Mouse (Mus musculus) spleen, embryonic (tissue): ENCODE measurements around the gene Gm5475.

Experiments used
- CTCF ChIA-PET: fragments of 350-600 bp; sonication (Branson Sonifier 250); formaldehyde crosslinking; loops from one replicate; lab custom pipeline; 2022; lab: Charles Lee

Gene Gm5475

DNA sequence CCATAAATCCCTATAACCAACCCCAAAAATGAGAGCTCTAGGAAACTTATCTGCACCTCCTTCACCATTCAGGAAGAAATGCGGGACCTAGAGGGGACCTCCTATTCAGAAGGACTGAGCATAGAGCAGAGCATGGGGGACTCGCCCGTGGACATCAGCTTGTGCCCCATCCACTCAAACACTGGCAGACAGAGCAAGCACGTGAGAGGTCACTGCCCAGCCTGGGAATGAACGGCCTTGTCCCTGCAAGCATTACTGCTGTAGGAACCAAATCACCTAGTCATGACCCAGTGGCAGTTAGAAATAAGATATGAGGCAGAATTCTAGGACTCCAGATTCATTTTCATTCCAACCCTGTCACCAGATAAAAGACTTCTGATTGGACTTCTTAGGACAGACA is 10.2 kb upstream of the Gm5475 start:
- CTCF ChIA-PET: no interaction called here

GRCm38 (mm10) chr15:100413306-100413705 is 8.6 kb upstream of the Gm5475 start:
- CTCF ChIA-PET: no interaction called here

GRCm38 (mm10) chr15:100414011-100414410 is 7.9 kb upstream of the Gm5475 start:
- CTCF ChIA-PET: no interaction called here

- CTCF ChIA-PET: no interaction called here
Measured at GRCm38 (mm10) chr15:100414942-100415341, 7.0 kb upstream of the Gm5475 start.

GRCm38 (mm10) chr15:100415684-100416083 is 6.3 kb upstream of the Gm5475 start:
- CTCF ChIA-PET: no interaction called here

DNA sequence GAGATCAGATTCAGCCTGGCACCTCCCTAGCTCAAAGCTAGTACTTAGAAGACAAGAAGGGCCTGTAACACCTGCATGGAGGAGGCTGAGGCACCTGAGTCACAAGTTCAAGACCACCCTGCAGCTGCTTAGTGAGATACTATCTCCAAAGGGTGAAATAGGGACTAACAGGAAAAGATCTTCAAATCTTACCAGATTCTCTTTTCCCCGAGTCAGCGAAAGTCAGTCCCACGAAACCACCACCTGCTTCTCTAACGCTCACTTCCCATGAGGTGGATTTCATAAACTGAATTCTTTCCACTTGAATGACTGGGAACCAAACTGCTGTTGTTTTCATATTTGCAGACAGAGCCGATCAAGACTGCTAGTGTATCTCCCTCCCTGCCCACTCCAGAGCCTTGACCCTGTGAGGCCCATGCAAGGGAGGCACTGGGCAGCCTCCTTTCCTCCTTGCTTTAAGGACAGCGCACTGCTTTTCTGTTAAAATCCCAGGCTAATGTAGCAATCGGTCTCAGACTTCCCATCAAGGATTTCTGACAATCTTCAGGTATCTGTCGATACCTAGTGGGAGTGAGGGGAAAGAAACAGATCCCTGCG is 4.0 kb upstream of the Gm5475 start:
- CTCF ChIA-PET: interaction anchor here (0.6 kb wide), 1 partner anchor 1832 kb away, joined by 3 read pairs; no protein-coding TSS in a partner anchor

DNA sequence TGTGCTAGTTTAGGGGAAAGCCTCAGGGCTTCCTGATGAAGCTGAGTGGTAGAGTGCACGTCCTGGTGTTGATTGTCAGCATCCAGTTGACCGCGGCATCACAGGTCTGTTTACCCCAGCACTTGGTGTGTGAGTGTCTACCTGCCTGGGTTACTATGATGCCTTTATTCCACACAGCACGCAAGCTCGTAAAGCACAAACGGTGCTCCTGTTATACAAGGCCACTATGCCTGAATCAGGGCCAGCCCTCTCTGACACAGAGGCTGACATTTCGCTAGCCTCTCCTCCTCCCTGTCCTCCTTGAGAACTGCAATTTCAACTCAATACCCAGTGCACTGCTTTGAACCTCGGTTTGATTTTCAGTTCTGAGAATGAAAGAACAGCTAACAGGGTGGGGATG is 2.6 kb upstream of the Gm5475 start:
- CTCF ChIA-PET: no interaction called here

GRCm38 (mm10) chr15:100419901-100420745 is 1.8 kb upstream of the Gm5475 start:
- CTCF ChIA-PET: no interaction called here

DNA sequence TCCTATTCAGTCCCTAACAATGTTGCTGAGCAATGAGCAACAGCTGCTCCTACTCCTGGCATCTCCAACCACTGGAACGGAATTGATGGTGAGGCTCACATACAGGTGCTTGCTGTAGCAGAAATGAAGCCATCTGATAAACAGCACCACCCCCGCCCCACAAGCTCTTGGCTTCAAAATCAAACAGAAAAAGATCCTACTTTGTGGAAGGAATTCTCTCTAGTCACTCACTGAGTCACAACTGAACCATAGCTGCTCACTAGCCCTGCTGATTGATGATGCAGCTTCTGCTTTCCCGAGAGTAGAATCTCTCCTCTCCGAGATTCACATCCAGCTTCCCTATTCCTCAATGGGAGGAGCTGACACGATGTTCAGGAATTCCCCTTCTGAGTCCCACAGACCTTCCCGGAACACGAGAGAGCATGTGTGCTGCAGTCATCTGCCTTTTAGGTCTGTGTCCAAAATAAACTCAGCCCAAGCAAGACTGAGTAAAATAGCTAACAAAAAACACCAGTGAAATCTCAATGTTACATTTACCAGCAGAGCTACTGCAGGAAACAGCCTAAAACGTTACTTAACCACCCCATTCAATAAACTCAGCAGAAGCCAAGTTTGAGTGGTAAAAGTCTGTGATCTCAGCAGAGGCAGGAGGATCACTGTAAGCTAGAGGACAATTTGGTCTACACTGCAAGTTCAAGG is 739 bp upstream of the Gm5475 start:
- CTCF ChIA-PET: interaction anchor here (0.6 kb wide), 1 partner anchor 716 kb away, joined by 6 read pairs; the partner anchor contains the start of gene Gm17349

- CTCF ChIA-PET: interaction anchor here (0.6 kb wide), 1 partner anchor 12 kb away, joined by 3 read pairs; no protein-coding TSS in a partner anchor
Measured at GRCm38 (mm10) chr15:100422476-100422875, 529 bp downstream of the Gm5475 start.

GRCm38 (mm10) chr15:100422899-100423860 is 1.2 kb downstream of the Gm5475 start:
- CTCF ChIA-PET: interaction anchor here (0.6 to 1.4 kb wide), 4 partner anchors 13 to 1594 kb away, joined by 3 to 7 read pairs (median 4); no protein-coding TSS in a partner anchor

DNA sequence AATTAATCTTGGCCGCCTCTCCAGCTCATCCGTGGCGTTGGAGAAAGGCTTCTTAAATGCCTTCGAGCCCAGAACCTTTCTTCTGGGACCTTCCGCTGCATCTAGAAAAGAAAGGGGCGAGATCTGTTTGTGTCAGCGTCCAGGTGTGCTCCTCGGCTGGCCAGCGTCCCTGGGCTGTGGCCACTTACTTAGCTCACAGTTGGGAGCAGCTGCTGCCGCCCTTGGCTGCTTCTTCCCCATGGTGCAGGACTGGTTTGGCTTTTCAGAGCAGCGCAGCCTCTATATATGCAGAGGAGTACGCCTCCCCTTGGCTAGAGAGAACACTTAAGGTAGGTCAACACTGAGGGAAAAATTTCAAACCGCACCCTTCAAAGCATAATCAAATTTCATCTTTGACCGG is 2.0 kb downstream of the Gm5475 start:
- CTCF ChIA-PET: interaction anchor here (1.4 kb wide), 1 partner anchor 19 kb away, joined by 7 read pairs; no protein-coding TSS in a partner anchor

GRCm38 (mm10) chr15:100424396-100425122 is 2.6 kb downstream of the Gm5475 start, which contains the start of gene Slc11a2:
Gene Slc11a2 (minus strand): TSS chr15:100425072.
- CTCF ChIA-PET: interaction anchor here (1.4 kb wide), 1 partner anchor 18 kb away, joined by 7 read pairs; no protein-coding TSS in a partner anchor

- CTCF ChIA-PET: interaction anchor here (0.7 kb wide), 1 partner anchor 567 kb away, joined by 7 read pairs; no protein-coding TSS in a partner anchor
Measured at GRCm38 (mm10) chr15:100428296-100428905, 6.5 kb downstream of the Gm5475 start.

DNA sequence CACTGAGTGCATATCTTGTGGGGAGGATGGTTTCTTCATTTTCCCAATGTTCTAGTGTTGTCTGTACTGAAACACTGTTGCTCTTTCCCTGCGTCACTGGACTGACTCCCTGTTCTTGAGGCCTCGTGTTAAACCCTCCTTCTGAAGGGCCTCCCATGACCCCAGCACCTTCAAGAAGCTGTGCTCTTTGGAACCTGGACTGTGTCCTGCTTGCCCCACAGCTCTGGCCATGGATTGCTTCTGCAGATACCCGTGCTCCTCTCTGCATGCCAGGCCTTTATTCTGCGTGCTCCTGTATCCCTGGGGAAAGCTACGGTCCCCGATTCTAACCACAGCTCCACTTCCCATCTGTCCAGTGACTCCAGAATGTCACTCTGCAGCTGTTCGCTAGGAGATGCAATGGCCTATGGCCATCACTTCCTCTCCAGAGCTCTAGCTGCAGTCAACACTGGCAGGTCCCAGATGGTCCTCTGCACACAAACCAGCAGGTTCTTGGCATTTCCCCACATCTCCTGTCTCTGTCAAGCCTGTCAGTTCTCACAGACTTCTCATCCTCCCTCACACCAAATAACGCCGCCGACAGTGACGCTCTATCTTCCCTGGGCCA is 8.1 kb downstream of the Gm5475 start:
- CTCF ChIA-PET: no interaction called here

DNA sequence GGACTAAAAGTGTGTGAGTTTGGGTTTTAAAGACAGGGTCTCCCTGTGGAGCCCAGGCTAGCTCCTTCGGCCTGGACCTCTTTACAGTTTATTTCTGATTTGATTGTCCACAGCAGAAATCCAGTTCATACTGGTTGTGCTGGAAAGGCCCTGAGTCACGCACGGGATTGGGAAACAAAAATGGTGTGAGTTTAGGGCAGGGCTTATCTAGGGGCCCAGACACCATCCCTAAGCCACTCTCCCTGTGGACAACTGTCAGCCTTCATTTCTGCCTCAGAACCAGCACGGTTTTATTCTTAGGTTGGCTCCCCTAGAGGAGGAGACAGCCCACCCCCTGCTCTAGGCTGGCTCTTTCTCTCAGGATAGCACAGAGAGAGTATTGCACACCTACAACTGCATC is 11.3 kb downstream of the Gm5475 start:
- CTCF ChIA-PET: interaction anchor here (0.6 kb wide), 1 partner anchor 22 kb away, joined by 3 read pairs; no protein-coding TSS in a partner anchor

- CTCF ChIA-PET: no interaction called here
Measured at GRCm38 (mm10) chr15:100436112-100436511, 14.2 kb downstream of the Gm5475 start.

DNA sequence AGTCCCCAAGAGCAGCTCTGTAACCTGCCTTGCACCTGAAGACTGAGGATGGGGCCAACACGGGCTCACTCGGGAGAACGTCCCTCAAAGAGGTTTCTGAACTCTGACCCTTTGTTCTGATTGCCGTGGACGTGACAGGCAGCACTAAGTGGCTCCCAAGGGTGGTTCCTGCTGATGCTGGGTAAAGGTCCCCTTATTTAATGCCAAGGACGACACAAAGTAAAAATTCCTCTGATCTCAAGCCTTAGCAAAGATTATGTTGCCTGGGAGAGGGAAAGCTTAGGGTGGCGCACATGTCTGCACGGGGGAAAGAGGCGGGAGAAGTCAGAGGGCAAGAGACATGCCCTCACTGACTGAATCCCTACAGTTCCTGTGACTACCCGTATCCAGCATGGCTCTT is 14.6 kb downstream of the Gm5475 start:
- CTCF ChIA-PET: no interaction called here
